Mouse (Mus musculus) lung, embryonic 15.5 days (tissue): Measurements from ENCODE around the gene Tmem150c. TPM values are rescaled to one million over a fixed set of nuclear protein-coding genes. Genes with fewer than 3 reads are reported as not detected.
A peak's percentile ranks its signal among the peaks of the same experiment; 100 is the strongest.

ENCODE experiments used
- ATAC-seq: fragments of 200-750 bp; cut with Nextera tagmentation; 2 replicates; pipeline ENCODE4 v1.8.0; 2017; ENCODE audit warnings: moderate number of reproducible peaks, borderline replicate concordance; ENCODE audit not compliant: low FRiP score, low TSS enrichment; ENCODE audit errors: extremely low read depth
- H3K27ac ChIP-seq: fragments of 300-500 bp; sonication (generic); 2 replicates; pipeline ENCODE4 v1.5.1; 2015; ENCODE audit warnings: moderate library complexity, mild to moderate bottlenecking, inconsistent platforms
- H3K27me3 ChIP-seq: fragments of 300-500 bp; sonication (generic); 2 replicates; pipeline ENCODE4 v1.6.1; 2015; ENCODE audit warnings: inconsistent platforms
- H3K36me3 ChIP-seq: fragments of 300-500 bp; sonication (generic); 2 replicates; pipeline ENCODE4 v1.6.1; 2015; ENCODE audit warnings: inconsistent platforms
- H3K4me1 ChIP-seq: fragments of 300-500 bp; sonication (generic); 2 replicates; pipeline ENCODE4 v1.6.1; 2015; ENCODE audit warnings: inconsistent platforms
- H3K4me2 ChIP-seq: fragments of 300-500 bp; sonication (generic); 2 replicates; pipeline ENCODE4 v1.6.1; 2015; ENCODE audit warnings: inconsistent platforms, mild to moderate bottlenecking, moderate library complexity
- H3K4me3 ChIP-seq: fragments of 300-500 bp; sonication (generic); 2 replicates; pipeline ENCODE4 v1.5.1; 2015; ENCODE audit warnings: mild to moderate bottlenecking, inconsistent platforms
- H3K9ac ChIP-seq: fragments of 300-500 bp; sonication (generic); 2 replicates; pipeline ENCODE4 v1.6.1; 2015; ENCODE audit warnings: inconsistent platforms
- H3K9me3 ChIP-seq: fragments of 300-500 bp; sonication (generic); 2 replicates; pipeline ENCODE4 v1.6.1; 2016; ENCODE audit warnings: inconsistent platforms
- WGBS: fragments of 180-500 bp; shearing (Covaris S2); methylation state at CpG from one replicate; pipeline ENCODE4 v1.1.7; 2015; 5-methylcytosine and 5-hydroxymethylcytosine counted together
- polyA plus RNA-seq: library from polyadenylated mRNA; unstranded; fragments of >200 nt; fragmentation: Nextera tagmentation; extraction: Ambion mirVana; gene quantifications from 2 replicates; pipeline ENCODE4 v1.2.1, GENCODE M21; 2015

Gene Tmem150c
- polyA plus RNA-seq, 1 experiment from 2014 or later: 7.9 TPM

GRCm38 (mm10) chr5:100035950-100036349, 123.7 kb downstream of the Tmem150c start:
- Histone ChIP-seq H3K27ac (no peak overlapping the region), H3K9me3 (no peaks in the 10 kb centered on the region), H3K4me3 (peak overlapping the region; percentile 98), H3K36me3 (peaks cover 51% of the 10 kb centered on the region), H3K9ac (no peak overlapping the region), H3K4me2 (peak overlapping the region; percentile 83), H3K27me3 (no peaks in the 10 kb centered on the region), H3K4me1 (peaks cover 21% of the 10 kb centered on the region)
- no peak for ATAC-seq
- WGBS: 43% methylated on average over 7 of the region's 7 CpGs

GRCm38 (mm10) chr5:100032646-100033045, 127.0 kb downstream of the Tmem150c start:
- Histone ChIP-seq H3K4me1 (peaks cover 33% of the 10 kb centered on the region), H3K9me3 (no peaks in the 10 kb centered on the region), H3K27me3 (no peaks in the 10 kb centered on the region), H3K36me3 (peaks cover 51% of the 10 kb centered on the region), H3K4me3 (no peak overlapping the region), H3K9ac (no peak overlapping the region), H3K27ac (no peak overlapping the region), H3K4me2 (no peak overlapping the region)
- no peak for ATAC-seq
- WGBS: 62% methylated on average over 3 of the region's 3 CpGs

DNA sequence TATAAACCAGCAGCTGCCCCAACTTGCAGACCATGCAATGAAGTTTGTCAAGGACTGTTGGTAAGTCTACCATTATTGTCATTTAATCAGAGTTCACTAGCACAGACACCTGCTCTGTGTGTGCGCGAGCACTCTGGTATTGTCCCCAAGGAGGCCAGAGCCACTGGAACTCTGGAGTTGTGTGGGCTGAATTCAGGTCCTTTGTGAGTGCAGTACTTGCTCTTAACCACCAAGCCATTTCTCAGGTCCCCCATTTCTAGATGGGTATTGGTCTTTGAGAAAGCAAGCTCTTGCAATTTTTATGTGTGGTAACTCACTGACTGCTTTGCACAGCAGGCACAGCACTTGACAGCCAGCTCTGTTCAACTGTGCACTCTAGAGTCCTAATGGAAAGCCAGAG, 127.5 kb downstream of the Tmem150c start:
- 85% methylated on average over 2 of the region's 2 CpGs for WGBS
- H3K27ac ChIP-seq: no peak overlapping the region
- peaks cover 50% of the 10 kb centered on the region for H3K36me3 ChIP-seq
- H3K9ac ChIP-seq: no peak overlapping the region
- H3K27me3 ChIP-seq: no peaks in the 10 kb centered on the region
- peaks cover 28% of the 10 kb centered on the region for H3K4me1 ChIP-seq
- H3K9me3 ChIP-seq: no peaks in the 10 kb centered on the region
- H3K4me3 ChIP-seq: no peak overlapping the region
- H3K4me2 ChIP-seq: no peak overlapping the region
- ATAC-seq: no peak

DNA sequence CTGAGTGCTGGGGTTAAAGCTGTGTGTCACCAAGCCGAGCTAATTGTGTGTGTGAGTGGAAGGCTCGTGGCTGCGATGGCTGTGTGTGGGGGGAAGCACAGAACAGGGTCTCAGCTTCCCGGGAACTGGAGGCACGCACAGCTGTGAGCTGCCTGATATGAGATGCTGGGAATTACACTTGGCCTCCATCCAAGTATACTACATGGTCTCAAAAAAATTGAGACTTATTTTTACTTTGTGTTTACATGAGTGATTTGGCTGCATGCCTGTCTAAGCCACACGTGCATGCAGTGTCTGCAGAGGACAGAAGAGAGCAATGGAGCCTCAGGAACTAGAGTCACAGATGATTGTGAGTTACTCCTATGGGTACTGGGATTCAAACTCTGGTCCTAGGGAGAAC, 129.5 kb downstream of the Tmem150c start:
- Histone ChIP-seq H3K9ac (no peak overlapping the region), H3K27ac (peak overlapping the region; percentile 16), H3K36me3 (peaks cover 33% of the 10 kb centered on the region), H3K4me3 (no peak overlapping the region), H3K27me3 (no peaks in the 10 kb centered on the region), H3K4me2 (0 out of 2 replicates have a peak overlapping the region, but pooled peaks have one; percentile 2), H3K9me3 (no peaks in the 10 kb centered on the region), H3K4me1 (peaks cover 16% of the 10 kb centered on the region)
- peak; percentile 94 for ATAC-seq
- WGBS: 10% methylated on average over 6 of the region's 6 CpGs

Other genes starting within 250 kb of the Tmem150c start
- 201 and 229 TPM in 2 replicates for gene Hnrnpd, start 180.9 kb downstream of the Tmem150c start, polyA plus RNA-seq
- 2.0 and 2.2 TPM in 2 replicates for gene 4930524J08Rik, start 180.7 kb downstream of the Tmem150c start, polyA plus RNA-seq
- 153 and 157 TPM in 2 replicates for gene Hnrnpdl, start 120.1 kb downstream of the Tmem150c start, polyA plus RNA-seq
- 48.4 and 51.1 TPM in 2 replicates for gene Enoph1, start 119.8 kb downstream of the Tmem150c start, polyA plus RNA-seq